ENCODE assay signal across 9 mouse cellular contexts in the genomic region with DNA sequence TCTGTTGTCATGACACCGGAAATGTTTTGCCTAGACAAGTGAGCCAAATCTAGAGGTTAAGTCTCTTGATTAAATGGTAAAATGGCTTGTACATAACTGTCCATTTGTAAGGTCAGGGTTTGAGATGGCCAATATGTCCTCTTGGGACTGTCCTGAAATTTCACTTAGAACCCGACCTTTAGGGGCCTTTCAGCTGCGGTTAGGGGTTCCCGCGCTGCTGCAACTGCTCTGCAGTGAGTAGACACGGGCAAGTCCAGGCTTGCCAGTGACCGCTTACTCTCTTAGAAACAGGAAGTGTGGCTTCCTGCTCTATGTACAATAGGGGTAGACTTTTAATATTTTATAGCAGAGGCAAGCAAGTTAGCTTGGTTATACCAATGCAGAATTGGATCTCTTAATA. TPM values are rescaled to one million over a fixed set of nuclear protein-coding genes. Genes with fewer than 3 reads are reported as not detected.
A peak's percentile ranks its signal among the peaks of the same experiment; 100 is the strongest.
DNase-seq lines count a peak whose midpoint lies in the region; TF ChIP-seq lines count a peak whose summit lies in the region.
"Had no signal": no experiment of that assay in that cellular context is flagged by ENCODE, and none has a peak within 500 bp of the region (broad histone marks: within the 10 kb centered on the region; RNA-seq: fewer than 3 reads in every experiment).

No protein-coding gene starts in this region.

- peaks cover under 1% of the 10 kb centered on the region; the same call in 1 of the 2 replicates for H3K36me3 ChIP-seq in ES-E14 (ENCODE audit: control insufficient read depth, insufficient read depth, low read length, poor library complexity, severe bottlenecking)

- H3K4me1 ChIP-seq in ES-E14 (ENCODE audit: control insufficient read depth in 2 of 2, insufficient read depth in 2 of 2, low read length in 2 of 2, poor library complexity in 1 of 2), result peaks cover 3 to 10% of the 10 kb centered on the region in 2 experiments; a peak in 2 of 4 replicates
- H3K4me1 ChIP-seq: forebrain, embryonic 13.5 days had no signal

- H3K27ac ChIP-seq in ES-E14 (ENCODE audit: insufficient read depth, low read depth, low read length, poor library complexity, severe bottlenecking), result no peak overlapping the region; the same call in 1 of the 2 replicates
- H3K27ac ChIP-seq: forebrain, embryonic 13.5 days had no signal

- peak overlapping the region; percentile 53 to 64; a peak in 3 of 4 replicates for H3K4me3 ChIP-seq in ES-E14 (ENCODE audit: insufficient read depth in 1 of 2, low read depth in 1 of 2, low read length in 2 of 2, poor library complexity in 1 of 2, severe bottlenecking in 1 of 2)
- H3K4me3 ChIP-seq: forebrain, embryonic 13.5 days had no signal

- in situ Hi-C loops in ES-E14 (cut with MboI; ENCODE audit: low sequenced_read_pairs in 2 of 2, unreplicated experiment in 2 of 2), result no loop called here

- H3K9me3 ChIP-seq in ES-E14 (ENCODE audit: control insufficient read depth, insufficient read depth, low read depth, low read length), result no peaks in the 10 kb centered on the region
- H3K9me3 ChIP-seq: forebrain, embryonic 13.5 days had no signal

- DNase-seq in lung, postnatal 36 days, result peak; percentile 36
- no peak for DNase-seq in lung, postnatal 10 days
- no peak for DNase-seq in ES-E14 (ENCODE audit: low read depth, low spot score)
- DNase-seq in induced T-regulatory cell, adult 2 months (ENCODE audit: low read depth), result peak; percentile 70
- peak; percentile 32 for DNase-seq in naive thymus-derived CD4-positive, alpha-beta T cell, adult 2 months (ENCODE audit: low read depth)
- no peak for DNase-seq in testis, postnatal 14 days (ENCODE audit: low spot score)
- no peak for DNase-seq in left cerebral cortex, postnatal 14 days (ENCODE audit: low spot score in 2 of 2)
- DNase-seq in MN1 (ENCODE audit: low spot score), result no peak

- intact Hi-C loops in left cerebral cortex, postnatal 14 days (cut with DNase I), result no loop called here

- H3K9ac ChIP-seq in ES-E14 (ENCODE audit: insufficient read depth, low read depth, low read length, poor library complexity, severe bottlenecking), result peak overlapping the region; percentile 77; the same call in 1 of the 2 replicates
- H3K9ac ChIP-seq: forebrain, embryonic 13.5 days had no signal

TF ChIP-seq in ES-E14, 5 proteins besides CTCF, POLR2A, EP300 and RAD21:
- TF ChIP-seq ZC3H11A (IDR thresholded peaks at IDR 0.05; ENCODE audit: borderline replicate concordance, low read depth, low read length) (no peak), HCFC1 (IDR thresholded peaks at IDR 0.05; ENCODE audit: borderline replicate concordance, insufficient read depth, low read length) (no peak), ZNF384 (IDR thresholded peaks at IDR 0.05; ENCODE audit: low read depth, low read length) (no peak), MAFK (IDR thresholded peaks at IDR 0.05; ENCODE audit: insufficient read depth, low read depth, low read length) (no peak), CHD2 (IDR thresholded peaks at IDR 0.05; ENCODE audit: low read depth, low read length) (no peak)

RNA-seq across cellular contexts. Expression of a gene that starts 12.1 kb away (rescaled TPM):
- total RNA-seq in ES-E14 (2012; rRNA removed), result 7.7 and 11.5 TPM in 2 replicates
- 10 to 100 TPM; 30.6 to 30.7 TPM for total RNA-seq in left cerebral cortex, postnatal 14 days (2021)

Comparison
In these comparisons a context has a peak if more than half of its experiments do, and no peak if none do; other contexts are left out.
1. DNase-seq: peak in lung, postnatal 36 days (single experiment), induced T-regulatory cell, adult 2 months (single experiment) and naive thymus-derived CD4-positive, alpha-beta T cell, adult 2 months (single experiment); none in lung, postnatal 10 days (single experiment), ES-E14 (single experiment), testis, postnatal 14 days (single experiment), left cerebral cortex, postnatal 14 days (0 of 2) and MN1 (single experiment).